Mouse (Mus musculus): Measurements from ENCODE around the gene Htra2.

Gene Htra2

GRCm38 (mm10) chr6:83017190-83017589 is 37.9 kb downstream of the Htra2 start:
- in situ Hi-C loops (cut with MboI; ENCODE audit: low pct_unique_long_range_greater_than_20kb in 1 of 2, low sequenced_read_pairs in 2 of 2, unreplicated experiment in 1 of 2): no loop called here

GRCm38 (mm10) chr6:83015749-83016148 is 39.3 kb downstream of the Htra2 start:
- in situ Hi-C loops (cut with MboI; ENCODE audit: low pct_unique_long_range_greater_than_20kb in 1 of 2, low sequenced_read_pairs in 2 of 2, unreplicated experiment in 1 of 2): no loop called here

- in situ Hi-C loops (cut with MboI; ENCODE audit: low pct_unique_long_range_greater_than_20kb in 1 of 2, low sequenced_read_pairs in 2 of 2, unreplicated experiment in 1 of 2): no loop called here
Measured at GRCm38 (mm10) chr6:83014482-83015466, 40.3 kb downstream of the Htra2 start.

DNA sequence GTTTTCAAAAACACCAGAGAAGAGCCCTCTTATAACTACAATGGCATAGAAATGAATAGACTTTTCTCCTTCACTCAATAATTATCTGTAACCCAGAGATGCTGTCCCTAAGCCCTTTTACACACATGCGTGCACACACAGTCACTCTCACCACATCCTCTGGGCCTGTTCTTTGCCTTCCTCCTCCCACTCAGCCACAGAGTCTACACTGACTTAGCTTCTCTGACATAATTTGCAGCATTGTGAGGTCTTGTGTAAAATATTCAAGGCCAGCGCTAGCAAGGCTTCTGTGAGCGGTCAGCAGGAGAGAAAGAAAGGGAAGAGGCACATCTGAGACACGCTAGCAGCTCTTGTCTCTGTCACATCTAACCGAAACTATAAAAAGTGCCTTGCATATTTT is 41.6 kb downstream of the Htra2 start:
- in situ Hi-C loops (cut with MboI; ENCODE audit: low pct_unique_long_range_greater_than_20kb in 1 of 2, low sequenced_read_pairs in 2 of 2, unreplicated experiment in 1 of 2): no loop called here

DNA sequence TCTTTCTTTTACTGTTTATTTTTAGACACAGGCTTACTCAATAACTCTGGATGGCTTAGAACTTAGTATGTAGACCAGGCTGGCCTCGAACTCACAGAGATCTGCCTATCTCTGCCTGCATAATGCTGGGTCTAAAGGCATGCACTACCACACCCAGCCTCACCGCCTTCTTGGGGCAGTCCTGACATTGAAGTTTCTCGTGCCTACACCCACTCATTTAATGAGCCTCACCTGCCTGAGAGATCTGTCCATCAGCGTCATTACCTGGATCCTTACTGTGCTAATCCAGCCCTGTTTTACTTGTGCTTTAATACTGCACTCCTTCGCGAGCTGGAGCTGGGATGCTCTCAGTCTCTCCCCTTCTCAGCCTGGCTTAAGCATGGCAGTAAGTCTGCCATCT is 43.3 kb downstream of the Htra2 start:
- in situ Hi-C loops (cut with MboI; ENCODE audit: low pct_unique_long_range_greater_than_20kb in 1 of 2, low sequenced_read_pairs in 2 of 2, unreplicated experiment in 1 of 2): no loop called here

DNA sequence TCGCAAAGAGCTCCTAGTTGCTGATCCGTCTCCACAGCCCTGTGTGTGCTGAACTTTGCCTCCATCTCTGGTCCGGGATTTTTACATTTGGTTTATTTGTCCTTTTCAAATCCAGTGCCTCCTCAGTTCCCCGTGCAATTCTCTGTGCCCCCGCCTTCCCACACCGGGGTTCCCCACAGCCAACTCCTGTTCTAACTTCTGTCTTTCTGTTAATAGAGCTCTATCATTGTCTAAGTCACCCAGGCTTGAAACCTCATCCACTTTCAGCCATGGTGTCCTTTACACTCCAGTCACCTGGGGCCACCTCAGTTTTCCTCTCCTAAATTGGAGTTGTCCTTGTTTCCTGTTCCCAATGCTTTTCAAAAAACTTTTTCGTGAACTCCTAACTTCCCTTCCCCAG is 43.8 kb downstream of the Htra2 start:
- in situ Hi-C loops (cut with MboI; ENCODE audit: low pct_unique_long_range_greater_than_20kb in 1 of 2, low sequenced_read_pairs in 2 of 2, unreplicated experiment in 1 of 2): no loop called here

GRCm38 (mm10) chr6:83010010-83010409 is 45.1 kb downstream of the Htra2 start:
- in situ Hi-C loops (cut with MboI; ENCODE audit: low pct_unique_long_range_greater_than_20kb in 1 of 2, low sequenced_read_pairs in 2 of 2, unreplicated experiment in 1 of 2): no loop called here

DNA sequence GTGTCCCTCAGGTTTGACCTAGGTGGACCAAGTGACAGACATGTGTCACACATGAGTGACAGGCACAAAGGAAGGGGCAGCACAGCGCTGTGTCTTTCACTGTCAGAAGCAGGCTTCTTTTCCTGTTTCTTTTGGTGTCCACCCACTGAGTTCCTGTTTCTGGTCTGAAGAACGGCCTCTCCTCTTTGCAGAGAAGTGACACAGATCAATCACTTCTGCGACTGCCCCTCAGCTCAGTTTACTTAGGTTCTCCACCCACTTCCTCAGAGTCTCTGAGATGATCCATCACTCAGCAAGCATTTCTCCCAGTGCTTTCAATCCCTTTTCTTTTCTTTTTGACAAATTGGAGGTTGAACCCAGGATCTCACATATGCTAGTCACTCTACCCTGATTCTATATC is 46.4 kb downstream of the Htra2 start:
- in situ Hi-C loops (cut with MboI; ENCODE audit: low pct_unique_long_range_greater_than_20kb in 1 of 2, low sequenced_read_pairs in 2 of 2, unreplicated experiment in 1 of 2): loop anchor here in 1 of 2 experiments (5.0 kb wide), 1 partner anchor 94 kb away; the partner anchor contains the start of genes Ccdc142 and Gm42688

- in situ Hi-C loops (cut with MboI; ENCODE audit: low pct_unique_long_range_greater_than_20kb in 1 of 2, low sequenced_read_pairs in 2 of 2, unreplicated experiment in 1 of 2): loop anchor here in 1 of 2 experiments (5.0 kb wide), 1 partner anchor 96 kb away; the partner anchor contains the start of genes Ccdc142 and Gm42688
Measured at GRCm38 (mm10) chr6:83006114-83006513, 49.0 kb downstream of the Htra2 start.

DNA sequence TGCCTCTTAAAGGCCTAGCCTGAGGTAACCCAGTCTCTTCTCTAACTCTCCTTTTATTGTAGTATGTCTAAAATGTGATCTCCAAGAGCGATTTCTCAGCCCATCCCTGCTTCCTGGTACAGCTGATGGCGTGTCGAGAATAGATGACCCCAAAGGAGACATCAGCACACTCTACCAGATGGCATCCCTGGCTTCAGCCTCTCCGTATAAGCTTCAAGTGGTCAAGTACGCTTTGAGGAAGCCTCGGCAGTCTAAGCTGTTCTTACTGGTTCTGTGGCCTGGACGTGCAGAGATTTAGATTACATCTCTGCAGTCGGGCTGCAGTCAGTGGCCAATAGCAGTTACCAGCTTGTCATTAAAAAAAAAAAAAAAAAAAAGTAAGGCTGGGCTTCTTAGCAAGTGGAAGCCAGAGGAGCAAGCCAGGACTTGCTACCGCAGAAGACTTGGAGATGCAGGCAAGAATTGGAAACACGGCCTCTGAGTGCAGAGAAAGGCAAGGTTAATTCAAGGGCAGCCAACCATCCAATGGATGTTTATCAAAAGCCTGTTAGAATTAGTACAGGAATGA is 49.5 kb downstream of the Htra2 start:
- in situ Hi-C loops (cut with MboI; ENCODE audit: low pct_unique_long_range_greater_than_20kb in 1 of 2, low sequenced_read_pairs in 2 of 2, unreplicated experiment in 1 of 2): loop anchor here in 1 of 2 experiments (5.0 kb wide), 1 partner anchor 97 kb away; the partner anchor contains the start of genes Ccdc142 and Gm42688

- in situ Hi-C loops (cut with MboI; ENCODE audit: low pct_unique_long_range_greater_than_20kb in 1 of 2, low sequenced_read_pairs in 2 of 2, unreplicated experiment in 1 of 2): loop anchor here in 1 of 2 experiments (5.0 kb wide), 1 partner anchor 97 kb away; the partner anchor contains the start of genes Ccdc142 and Gm42688
Measured at GRCm38 (mm10) chr6:83004872-83005271, 50.2 kb downstream of the Htra2 start.

GRCm38 (mm10) chr6:83004309-83004708 is 50.8 kb downstream of the Htra2 start:
- in situ Hi-C loops (cut with MboI; ENCODE audit: low pct_unique_long_range_greater_than_20kb in 1 of 2, low sequenced_read_pairs in 2 of 2, unreplicated experiment in 1 of 2): no loop called here

DNA sequence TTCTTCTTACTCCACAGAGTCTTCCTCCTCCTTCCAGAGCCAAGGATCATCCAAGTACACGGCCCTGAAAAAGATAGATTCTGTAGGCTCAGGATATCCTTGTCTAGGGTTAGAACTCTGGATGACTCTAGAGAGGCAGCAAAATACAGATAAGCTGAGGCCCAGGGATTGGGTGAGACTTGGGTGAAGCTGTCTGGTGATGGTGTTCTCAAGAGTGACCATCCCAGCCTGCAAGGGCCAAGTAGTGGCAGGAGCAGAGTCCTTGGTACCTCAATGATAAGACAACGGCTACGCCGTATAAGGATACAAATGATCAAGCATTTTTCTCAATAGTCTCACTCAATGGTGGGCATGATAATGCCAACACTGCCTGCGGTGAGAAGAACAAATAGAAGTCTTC is 51.2 kb downstream of the Htra2 start:
- in situ Hi-C loops (cut with MboI; ENCODE audit: low pct_unique_long_range_greater_than_20kb in 1 of 2, low sequenced_read_pairs in 2 of 2, unreplicated experiment in 1 of 2): no loop called here

DNA sequence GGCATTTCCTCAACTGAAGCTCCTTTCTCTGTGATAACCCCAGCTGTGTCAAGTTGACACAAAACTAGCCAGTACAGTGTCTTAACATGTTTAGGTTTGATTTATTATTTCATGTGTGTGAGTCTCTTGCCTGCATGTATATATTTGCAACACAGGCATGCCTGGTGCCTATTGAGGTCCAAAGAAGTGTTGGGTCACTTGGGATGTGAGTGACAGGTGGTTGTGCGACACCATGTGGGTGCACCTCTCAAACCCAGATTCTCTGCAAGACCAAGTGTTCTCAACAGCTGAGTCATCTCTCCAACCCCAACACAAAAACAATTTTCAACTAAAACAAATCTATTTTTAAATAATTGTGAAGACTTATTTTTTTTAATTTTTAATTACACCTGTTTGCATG is 52.0 kb downstream of the Htra2 start:
- in situ Hi-C loops (cut with MboI; ENCODE audit: low pct_unique_long_range_greater_than_20kb in 1 of 2, low sequenced_read_pairs in 2 of 2, unreplicated experiment in 1 of 2): no loop called here
